Mouse (Mus musculus): Measurements from ENCODE around the gene 1110059E24Rik. TPM values are rescaled to one million over a fixed set of nuclear protein-coding genes. Genes with fewer than 3 reads are reported as not detected.
A peak's percentile ranks its signal among the peaks of the same experiment; 100 is the strongest.

1110059E24Rik gene
- 10 to 100 TPM; 39.0 to 45.5 TPM for total RNA-seq (2021)
- long read RNA-seq, experiment 1, transcript 1110059E24Rik-201 (4 exons, 1,614 nt) = major isoform, 28 of 35 reads
- long read RNA-seq, experiment 1, partial matches to known transcripts = 0 of 35 reads
- long read RNA-seq, experiment 1, other reads (novel, unspliced or antisense) = 1 of 35 reads
- long read RNA-seq, experiment 2, transcript 1110059E24Rik-201 (4 exons, 1,614 nt) = major isoform, 21 of 27 reads
- long read RNA-seq, experiment 2, partial matches to known transcripts = 0 of 27 reads
- long read RNA-seq, experiment 2, other reads (novel, unspliced or antisense) = 1 of 27 reads

- DNase-seq (ENCODE audit: low spot score in 2 of 2) = peak; percentile 84 to 91
These were observed at the start of gene 1110059E24Rik for GRCm38 (mm10) chr19:21652285-21653171. Gene 1110059E24Rik (minus strand): TSS chr19:21652976.

GRCm38 (mm10) chr19:21680986-21681385 is 28.2 kb upstream of the 1110059E24Rik start:
- DNase-seq (ENCODE audit: low spot score in 2 of 2) = no peak

GRCm38 (mm10) chr19:21680091-21680490 is 27.3 kb upstream of the 1110059E24Rik start:
- no peak for DNase-seq (ENCODE audit: low spot score in 2 of 2)

GRCm38 (mm10) chr19:21674354-21675096 is 21.7 kb upstream of the 1110059E24Rik start:
- no peak for DNase-seq (ENCODE audit: low spot score in 2 of 2)

GRCm38 (mm10) chr19:21669650-21670049 is 16.9 kb upstream of the 1110059E24Rik start:
- no peak for DNase-seq (ENCODE audit: low spot score in 2 of 2)

- DNase-seq (ENCODE audit: low spot score in 2 of 2) = no peak
These were observed 11.1 kb upstream of the 1110059E24Rik start for GRCm38 (mm10) chr19:21663756-21664456.

- DNase-seq (ENCODE audit: low spot score in 2 of 2) = no peak
These were observed 8.0 kb upstream of the 1110059E24Rik start for GRCm38 (mm10) chr19:21660734-21661133.

- DNase-seq (ENCODE audit: low spot score in 2 of 2) = no peak
These were observed 2.0 kb upstream of the 1110059E24Rik start for GRCm38 (mm10) chr19:21654788-21655187.

- DNase-seq (ENCODE audit: low spot score in 2 of 2) = peak; percentile 32 to 43
These were observed 601 bp upstream of the 1110059E24Rik start, which contains the start of gene Abhd17b for GRCm38 (mm10) chr19:21653172-21653981. Gene Abhd17b (plus strand): TSS chr19:21653185.

GRCm38 (mm10) chr19:21651664-21652063 is 1.1 kb downstream of the 1110059E24Rik start:
- no peak for DNase-seq (ENCODE audit: low spot score in 2 of 2)

- DNase-seq (ENCODE audit: low spot score in 2 of 2) = no peak
These were observed 6.6 kb downstream of the 1110059E24Rik start for GRCm38 (mm10) chr19:21646142-21646541.

- DNase-seq (ENCODE audit: low spot score in 2 of 2) = no peak
These were observed 7.5 kb downstream of the 1110059E24Rik start for GRCm38 (mm10) chr19:21645301-21645700.

- no peak for DNase-seq (ENCODE audit: low spot score in 2 of 2)
These were observed 8.8 kb downstream of the 1110059E24Rik start for GRCm38 (mm10) chr19:21643935-21644334.

GRCm38 (mm10) chr19:21637672-21638071 is 15.1 kb downstream of the 1110059E24Rik start:
- DNase-seq (ENCODE audit: low spot score in 2 of 2) = no peak

GRCm38 (mm10) chr19:21636907-21637306 is 15.9 kb downstream of the 1110059E24Rik start:
- no peak for DNase-seq (ENCODE audit: low spot score in 2 of 2)

GRCm38 (mm10) chr19:21635406-21635805 is 17.4 kb downstream of the 1110059E24Rik start:
- no peak for DNase-seq (ENCODE audit: low spot score in 2 of 2)

- no peak for DNase-seq (ENCODE audit: low spot score in 2 of 2)
These were observed 22.0 kb downstream of the 1110059E24Rik start for GRCm38 (mm10) chr19:21630656-21631331.

GRCm38 (mm10) chr19:21629501-21629900 is 23.3 kb downstream of the 1110059E24Rik start:
- no peak for DNase-seq (ENCODE audit: low spot score in 2 of 2)

- no peak for DNase-seq (ENCODE audit: low spot score in 2 of 2)
These were observed 23.7 kb downstream of the 1110059E24Rik start for GRCm38 (mm10) chr19:21629030-21629429.

Data from adrenal gland, postnatal 4 days (tissue).